Mouse (Mus musculus) heart, embryonic 14.5 days (tissue): ENCODE results near the gene Krt75. TPM values are rescaled to one million over a fixed set of nuclear protein-coding genes. Genes with fewer than 3 reads are reported as not detected.

Source experiments
- ATAC-seq: fragments of 200-750 bp; cut with Nextera tagmentation; 2 replicates; pipeline ENCODE4 v1.8.0; 2017; ENCODE audit warnings: low read depth, moderate TSS enrichment; ENCODE audit not compliant: insufficient number of reproducible peaks, insufficient read depth, low FRiP score
- H3K27ac ChIP-seq, 2 experiments: fragments of 200-500 bp in 1 of 2; fragments of 300-500 bp in 1 of 2; sonication (generic) in 1 of 2; replicated peaks in 1 of 2; 2 replicates each; pipeline ENCODE4 v1.5.1; 2012 to 2014; ENCODE audit warnings: low read depth in 2 of 2, low read length in 2 of 2, control low read depth in 1 of 2, mild to moderate bottlenecking in 1 of 2, mixed read lengths in 1 of 2; ENCODE audit not compliant: control insufficient read depth in 1 of 2, insufficient read depth in 1 of 2
- H3K27me3 ChIP-seq: fragments of 300-500 bp; sonication (generic); 2 replicates; pipeline ENCODE4 v1.6.1; 2014; ENCODE audit warnings: mild to moderate bottlenecking, low read length, control low read depth; ENCODE audit not compliant: control insufficient read depth, insufficient read depth
- H3K36me3 ChIP-seq: fragments of 300-500 bp; sonication (generic); 2 replicates; pipeline ENCODE4 v1.6.1; 2014; ENCODE audit warnings: mild to moderate bottlenecking, control low read depth, low read length, mixed read lengths; ENCODE audit not compliant: control insufficient read depth, insufficient read depth
- H3K4me1 ChIP-seq, 2 experiments: fragments of 200-500 bp in 1 of 2; fragments of 300-500 bp in 1 of 2; sonication (generic) in 1 of 2; 2 replicates each; pipeline ENCODE4 v1.6.1; 2012 to 2014; ENCODE audit warnings: low read length in 2 of 2, control low read depth in 1 of 2, mixed read lengths in 1 of 2; ENCODE audit not compliant: control insufficient read depth in 2 of 2, insufficient read depth in 2 of 2
- H3K4me2 ChIP-seq: fragments of 300-500 bp; sonication (generic); 2 replicates; pipeline ENCODE4 v1.6.1; 2014; ENCODE audit warnings: mild to moderate bottlenecking, low read length
- H3K4me3 ChIP-seq, 2 experiments: fragments of 200-500 bp in 1 of 2; fragments of 300-500 bp in 1 of 2; sonication (generic) in 1 of 2; 2 replicates each; pipeline ENCODE4 v1.5.1; 2012 to 2014; ENCODE audit warnings: low read length in 2 of 2, mild to moderate bottlenecking in 2 of 2, control low read depth in 1 of 2, low read depth in 1 of 2, moderate library complexity in 1 of 2; ENCODE audit not compliant: control insufficient read depth in 1 of 2, insufficient read depth in 1 of 2
- H3K9ac ChIP-seq: fragments of 300-500 bp; sonication (generic); 2 replicates; pipeline ENCODE4 v1.6.1; 2014; ENCODE audit warnings: mild to moderate bottlenecking, low read length
- H3K9me3 ChIP-seq: fragments of 300-500 bp; sonication (generic); 2 replicates; pipeline ENCODE4 v1.6.1; 2016; ENCODE audit warnings: low read length, control low read depth; ENCODE audit not compliant: control insufficient read depth
- WGBS: fragments of 180-500 bp; shearing (Covaris S2); extraction: QIAGEN DNeasy Blood & Tissue Kit; methylation state at CpG from one replicate; pipeline ENCODE4 v1.1.7; 2014; 5-methylcytosine and 5-hydroxymethylcytosine counted together
- polyA plus RNA-seq: library from polyadenylated mRNA; unstranded; fragments of >200 nt; fragmentation: Nextera tagmentation; extraction: Ambion mirVana; gene quantifications from 2 replicates; pipeline ENCODE4 v1.2.1, GENCODE M21; 2014

Krt75 gene
- polyA plus RNA-seq, 1 experiment from 2014 or later: 0.05 TPM

DNA sequence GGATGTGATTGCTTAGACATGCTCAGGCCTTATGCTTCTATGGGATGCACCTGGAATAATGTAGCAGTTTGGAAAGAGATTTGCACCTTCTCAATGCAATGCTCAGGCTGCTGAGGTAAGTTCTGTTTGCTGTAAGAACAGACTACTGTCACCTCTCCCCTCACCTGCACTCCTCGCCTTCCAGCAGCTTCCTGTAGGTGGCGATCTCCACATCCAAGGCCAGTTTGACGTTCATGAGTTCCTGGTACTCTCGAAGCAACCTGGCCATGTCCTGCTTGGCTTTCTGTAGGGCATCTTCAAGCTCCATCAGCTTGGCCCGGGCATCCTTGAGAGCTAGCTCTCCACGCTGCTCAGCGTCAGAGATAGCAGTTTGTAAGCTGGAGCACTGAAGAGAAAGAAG is 5.9 kb downstream of the Krt75 start:
- no peaks in the 10 kb centered on the region for H3K9me3 ChIP-seq
- no peak overlapping the region for H3K4me2 ChIP-seq
- no peak overlapping the region for H3K9ac ChIP-seq
- no peak overlapping the region for H3K4me3 ChIP-seq
- no peak for ATAC-seq
- H3K4me1 ChIP-seq: no peaks in the 10 kb centered on the region
- H3K27me3 ChIP-seq: peaks cover 12% of the 10 kb centered on the region; the same call in 1 of the 2 replicates
- H3K36me3 ChIP-seq: no peaks in the 10 kb centered on the region
- WGBS: 31% methylated on average over 7 of the region's 7 CpGs
- no peak overlapping the region for H3K27ac ChIP-seq

DNA sequence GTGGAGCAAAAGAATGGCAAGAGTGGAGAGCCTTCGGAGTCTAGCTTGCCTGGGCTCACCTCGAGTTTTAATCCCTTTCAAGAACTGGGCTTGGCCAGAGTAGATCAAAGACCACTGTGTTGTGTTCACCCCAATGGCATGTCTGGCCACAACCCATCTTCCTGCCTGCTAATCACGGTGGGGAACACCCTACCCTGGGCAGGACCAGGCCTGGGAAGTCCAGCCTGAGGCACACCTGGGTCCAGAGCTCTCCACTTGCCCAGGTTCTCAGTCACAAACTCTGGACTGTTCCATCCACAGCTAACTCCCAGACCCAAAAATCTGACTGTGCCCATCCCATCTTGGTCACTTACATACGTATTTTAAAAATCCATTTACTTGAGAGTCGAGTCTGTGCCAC is 10.9 kb downstream of the Krt75 start, which contains the start of gene Krt90:
Gene Krt90 (minus strand): TSS at position 101 of the 400 bp plus-strand sequence.
- Histone ChIP-seq H3K36me3 (no peaks in the 10 kb centered on the region), H3K27me3 (0 out of 2 replicates have a peak, but pooled peaks cover 2% of the 10 kb centered on the region), H3K27ac (no peak within 1 kb of the TSS), H3K9ac (no peak within 1 kb of the TSS), H3K9me3 (no peaks in the 10 kb centered on the region), H3K4me1 (no peaks in the 10 kb centered on the region; a peak in 1 of 4 replicates), H3K4me2 (no peak within 1 kb of the TSS), H3K4me3 (no peak within 1 kb of the TSS)
- ATAC-seq: no peak
- WGBS: 62% methylated on average over 5 of the region's 5 CpGs

DNA sequence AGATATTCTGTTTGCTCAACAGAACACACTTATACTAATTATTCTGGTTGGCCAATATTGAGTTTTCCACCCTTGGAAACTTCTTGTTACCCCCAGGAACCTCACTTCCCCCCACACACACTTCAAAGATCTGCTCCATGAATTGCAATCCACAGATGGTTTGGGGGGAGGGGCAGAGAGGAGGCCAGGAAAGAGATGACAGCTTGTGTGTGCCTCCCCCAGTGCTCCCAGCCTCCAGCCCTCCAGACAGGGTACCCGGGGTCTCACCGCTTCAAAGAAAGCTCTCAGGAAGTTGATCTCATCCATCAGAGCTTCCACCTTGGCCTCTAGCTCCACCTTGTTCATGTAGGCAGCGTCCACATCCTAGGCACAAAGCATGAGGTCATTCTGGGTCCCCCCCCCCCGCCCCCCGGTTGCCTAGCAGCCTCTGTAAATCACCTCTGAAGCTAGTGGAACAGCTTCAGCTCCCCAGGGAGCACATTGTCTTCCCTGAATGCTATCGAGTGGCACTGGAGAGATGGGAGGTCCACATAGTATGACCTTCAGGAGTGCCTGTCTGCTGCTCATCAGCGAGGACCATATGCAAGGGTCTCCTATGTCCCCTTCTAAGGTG is 15.6 kb downstream of the Krt75 start:
- no peak overlapping the region for H3K4me2 ChIP-seq
- H3K27me3 ChIP-seq: peaks cover 13% of the 10 kb centered on the region; the same call in 1 of the 2 replicates
- H3K27ac ChIP-seq: no peak overlapping the region
- no peak for ATAC-seq
- no peak overlapping the region for H3K9ac ChIP-seq
- H3K9me3 ChIP-seq: no peaks in the 10 kb centered on the region
- H3K36me3 ChIP-seq: no peaks in the 10 kb centered on the region
- WGBS: 18% methylated on average over 7 of the region's 7 CpGs
- H3K4me1 ChIP-seq: no peaks in the 10 kb centered on the region; a peak in 1 of 4 replicates
- H3K4me3 ChIP-seq: no peak overlapping the region

DNA sequence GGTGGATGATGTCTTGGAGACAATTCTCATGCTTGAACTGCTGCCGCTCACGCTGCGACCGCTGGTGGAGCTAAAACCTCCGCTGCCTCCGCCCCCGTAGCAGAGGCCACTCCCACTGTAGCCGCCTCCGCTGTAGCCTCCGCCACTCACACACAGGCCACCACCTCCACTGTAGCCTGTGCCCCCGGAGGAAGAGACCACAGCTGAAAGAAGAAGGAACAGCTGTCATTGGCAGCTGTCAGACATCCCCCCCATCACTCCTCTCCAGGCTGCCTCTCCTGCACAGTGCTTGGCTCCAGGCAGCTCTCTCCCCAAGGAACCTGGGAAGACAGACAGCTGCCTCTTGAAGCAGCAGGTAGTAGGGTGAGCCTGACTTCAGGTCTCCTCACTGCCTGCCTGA is 20.5 kb downstream of the Krt75 start:
- H3K4me2 ChIP-seq: no peak overlapping the region
- H3K9ac ChIP-seq: no peak overlapping the region
- no peaks in the 10 kb centered on the region for H3K9me3 ChIP-seq
- no peak for ATAC-seq
- no peaks in the 10 kb centered on the region for H3K36me3 ChIP-seq
- no peak overlapping the region for H3K4me3 ChIP-seq
- WGBS: 0% methylated on average over 11 of the region's 11 CpGs
- peaks cover 30% of the 10 kb centered on the region for H3K27me3 ChIP-seq
- H3K4me1 ChIP-seq: no peaks in the 10 kb centered on the region; a peak in 1 of 4 replicates
- H3K27ac ChIP-seq: no peak overlapping the region

DNA sequence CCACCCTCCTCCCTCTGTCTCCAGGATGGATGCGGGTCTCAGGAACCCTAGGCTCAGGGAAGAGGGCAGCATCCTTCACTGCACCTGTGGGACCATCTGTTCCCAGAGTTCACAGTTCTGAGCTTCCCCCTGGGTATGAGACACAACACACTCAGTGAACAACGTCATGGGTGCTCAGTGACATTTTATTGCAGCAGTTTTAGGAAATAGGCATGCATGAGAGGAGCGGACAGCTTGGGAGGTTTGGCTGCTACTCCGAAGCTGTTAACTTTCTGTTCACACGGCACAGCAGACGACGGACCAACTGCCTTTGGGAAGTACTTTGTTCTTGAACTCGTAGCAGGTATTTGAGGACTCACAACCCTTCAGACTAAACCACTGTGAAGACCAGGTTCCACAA is 21.5 kb downstream of the Krt75 start:
- no peak overlapping the region for H3K27ac ChIP-seq
- ATAC-seq: no peak
- H3K36me3 ChIP-seq: no peaks in the 10 kb centered on the region
- no peaks in the 10 kb centered on the region for H3K9me3 ChIP-seq
- WGBS: 85% methylated on average over 8 of the region's 8 CpGs
- H3K4me2 ChIP-seq: no peak overlapping the region
- H3K9ac ChIP-seq: no peak overlapping the region
- H3K27me3 ChIP-seq: peaks cover 30% of the 10 kb centered on the region
- no peak overlapping the region for H3K4me3 ChIP-seq
- H3K4me1 ChIP-seq: no peaks in the 10 kb centered on the region; a peak in 1 of 4 replicates

DNA sequence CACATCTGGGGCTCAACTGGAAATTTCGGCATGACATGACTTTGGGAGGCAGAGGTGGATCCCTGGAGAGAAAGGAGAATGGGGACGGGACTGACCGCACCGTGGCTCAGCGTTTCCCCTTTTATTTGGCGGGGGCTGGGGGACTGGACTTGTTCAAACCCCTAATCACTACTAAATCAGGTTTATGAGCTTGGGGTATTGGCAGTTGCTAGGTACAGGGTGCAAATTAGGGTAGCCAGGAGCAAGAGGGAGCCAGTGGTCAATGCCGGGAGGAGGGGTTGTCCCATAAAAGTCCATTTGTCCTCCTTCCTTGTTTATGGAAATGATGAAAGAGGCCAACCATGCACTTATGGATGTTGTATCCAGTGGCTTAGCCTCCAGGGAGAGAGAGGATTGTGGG is 23.1 kb downstream of the Krt75 start, which contains the start of gene Krt82:
Gene Krt82 (minus strand): TSS at position 101 of the 400 bp plus-strand sequence.
- ATAC-seq: no peak

DNA sequence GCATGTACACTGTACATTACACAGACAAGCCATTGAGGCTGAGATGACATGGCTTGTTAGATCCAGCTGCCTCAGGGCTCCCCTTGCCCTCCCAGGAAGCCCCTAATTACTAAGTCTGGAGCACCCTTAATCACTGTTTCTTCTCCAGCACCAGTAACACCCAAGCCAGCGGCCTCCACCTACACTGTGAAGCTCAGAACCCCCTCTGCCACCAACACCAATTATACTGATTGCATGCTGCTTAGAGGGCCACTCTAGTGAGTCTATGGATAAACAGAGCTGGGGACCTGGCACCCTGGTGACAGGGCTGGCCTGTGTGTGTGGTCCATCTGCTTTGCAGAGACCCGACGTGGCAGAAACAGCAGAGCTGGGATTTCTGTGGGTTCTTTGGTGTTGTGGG is 29.2 kb downstream of the Krt75 start:
- Histone ChIP-seq H3K36me3 (no peaks in the 10 kb centered on the region), H3K4me1 (no peaks in the 10 kb centered on the region), H3K4me2 (no peak overlapping the region), H3K9me3 (no peaks in the 10 kb centered on the region), H3K27me3 (peaks cover 15% of the 10 kb centered on the region), H3K27ac (no peak overlapping the region), H3K4me3 (no peak overlapping the region), H3K9ac (no peak overlapping the region)
- 68% methylated on average over 3 of the region's 3 CpGs for WGBS
- ATAC-seq: no peak

More for the DNA sequence above, 23.1 kb downstream of the Krt75 start, which contains the start of gene Krt82:
- H3K9me3 ChIP-seq: no peaks in the 10 kb centered on the region
- no peaks in the 10 kb centered on the region for H3K36me3 ChIP-seq
- H3K27me3 ChIP-seq: peaks cover 33% of the 10 kb centered on the region
- H3K4me3 ChIP-seq: no peak within 1 kb of the TSS
- H3K9ac ChIP-seq: no peak within 1 kb of the TSS
- no peak within 1 kb of the TSS for H3K4me2 ChIP-seq
- no peaks in the 10 kb centered on the region; a peak in 1 of 4 replicates for H3K4me1 ChIP-seq
- no peak within 1 kb of the TSS for H3K27ac ChIP-seq
- 84% methylated on average over 7 of the region's 7 CpGs for WGBS

DNA sequence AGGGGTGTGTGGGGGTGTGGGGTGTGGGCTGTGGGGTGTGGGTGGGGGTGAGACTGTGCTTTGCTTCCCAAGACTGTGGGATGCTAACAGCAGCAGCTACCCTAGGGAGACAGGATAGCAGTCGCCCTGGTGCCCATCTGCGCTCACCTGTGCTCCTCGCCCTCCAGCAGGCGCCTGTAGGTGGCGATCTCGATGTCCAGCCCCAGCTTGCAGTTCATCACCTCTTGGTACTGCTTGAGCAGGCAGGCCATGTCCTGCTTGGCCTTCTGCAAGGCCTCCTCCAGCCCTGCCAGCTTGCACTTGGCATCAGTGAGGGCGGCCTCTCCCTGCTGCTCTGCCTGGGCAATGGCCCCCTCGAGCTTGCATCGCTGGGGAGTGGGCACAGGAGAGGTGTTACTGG is 31.2 kb downstream of the Krt75 start:
- no peak overlapping the region for H3K4me2 ChIP-seq
- no peak overlapping the region for H3K4me3 ChIP-seq
- H3K4me1 ChIP-seq: no peaks in the 10 kb centered on the region
- no peak overlapping the region for H3K27ac ChIP-seq
- H3K27me3 ChIP-seq: peaks cover 8% of the 10 kb centered on the region
- H3K9me3 ChIP-seq: no peaks in the 10 kb centered on the region
- no peaks in the 10 kb centered on the region for H3K36me3 ChIP-seq
- WGBS: 48% methylated on average over 9 of the region's 9 CpGs
- ATAC-seq: no peak
- no peak overlapping the region for H3K9ac ChIP-seq
